ENCODE assay signal across 11 mouse cellular contexts in the genomic region with DNA sequence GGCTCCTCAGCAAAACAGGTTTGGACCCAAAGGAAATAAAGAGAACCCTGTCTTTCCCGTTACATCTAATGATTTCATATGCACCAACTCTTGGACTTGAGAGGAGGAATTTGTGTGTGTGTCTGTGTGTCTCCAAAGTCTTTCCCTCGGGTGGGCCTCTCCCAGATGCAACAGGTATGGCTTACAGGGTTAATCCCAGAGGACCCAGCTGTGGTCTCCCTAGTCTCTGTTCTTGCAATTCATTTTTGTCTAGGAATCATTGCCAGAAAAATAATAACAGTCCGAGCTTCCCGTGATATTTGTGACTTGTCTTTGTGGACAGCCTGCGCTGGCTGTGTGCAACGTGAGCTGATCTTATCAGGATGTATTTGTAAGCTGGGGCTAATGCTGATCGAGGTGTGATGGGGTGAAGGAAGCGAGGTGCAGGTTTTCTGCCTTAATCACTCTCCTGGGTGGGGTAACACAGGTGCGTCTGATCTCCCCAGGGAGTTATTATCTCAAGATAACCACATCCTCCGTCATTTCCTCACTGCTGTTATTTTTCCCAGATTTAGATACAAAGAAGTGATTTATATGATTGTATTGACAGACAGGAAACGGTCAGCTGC.
DNase-seq lines count a peak whose midpoint lies in the region; ATAC-seq and TF ChIP-seq lines count a peak whose summit lies in the region.
"Had no signal": no experiment of that assay in that cellular context is flagged by ENCODE, and none has a peak within 500 bp of the region (broad histone marks: within the 10 kb centered on the region; RNA-seq: fewer than 3 reads in every experiment).

No protein-coding gene starts in this region.

- H3K4me1 ChIP-seq in hindbrain, embryonic 13.5 days (replicated peaks), result peaks cover 10% of the 10 kb centered on the region
- H3K4me1 ChIP-seq in hindbrain, embryonic 10.5 days (replicated peaks), result peaks cover 12% of the 10 kb centered on the region
- H3K4me1 ChIP-seq in hindbrain, embryonic 16.5 days (ENCODE audit: control insufficient read depth, insufficient read depth, low read depth, low read length), result peaks cover 3% of the 10 kb centered on the region
- peaks cover 7% of the 10 kb centered on the region; the same call in 1 of the 2 replicates for H3K4me1 ChIP-seq in midbrain, embryonic 16.5 days (ENCODE audit: control insufficient read depth, insufficient read depth, low read length)
- H3K4me1 ChIP-seq: liver, embryonic 15.5 days had no signal

- H3K9me3 ChIP-seq in hindbrain, embryonic 13.5 days, result peaks cover 5% of the 10 kb centered on the region; the same call in 1 of the 2 replicates
- H3K9me3 ChIP-seq in hindbrain, embryonic 10.5 days, result no peaks in the 10 kb centered on the region
- no peaks in the 10 kb centered on the region; the same call in 1 of the 2 replicates for H3K9me3 ChIP-seq in hindbrain, embryonic 16.5 days (ENCODE audit: control insufficient read depth, low read length)
- no peaks in the 10 kb centered on the region for H3K9me3 ChIP-seq in midbrain, embryonic 16.5 days (replicated peaks; ENCODE audit: control insufficient read depth, low read length, poor library complexity, severe bottlenecking)
- H3K9me3 ChIP-seq: liver, embryonic 15.5 days had no signal

- no peak for TF ChIP-seq POLR2A in brain, embryonic 14.5 days (IDR thresholded peaks at IDR 0.05; ENCODE audit: borderline replicate concordance, extremely low read depth, insufficient read depth, insufficient read length, poor library complexity, severe bottlenecking)

- DNase-seq in hindbrain, embryonic 10.5 days (ENCODE audit: low spot score), result no peak
- peak; percentile 14 for DNase-seq in brain, embryonic 14.5 days (ENCODE audit: low read depth)
- DNase-seq in frontal cortex, postnatal 25 days (ENCODE audit: low spot score in 2 of 2), result no peak
- DNase-seq in adrenal gland, adult 2 months, result no peak
- DNase-seq: adrenal gland, postnatal 10 days; cerebellum, adult 2 months had no signal

- H3K36me3 ChIP-seq in hindbrain, embryonic 13.5 days, result no peaks in the 10 kb centered on the region
- no peaks in the 10 kb centered on the region for H3K36me3 ChIP-seq in hindbrain, embryonic 10.5 days
- no peaks in the 10 kb centered on the region for H3K36me3 ChIP-seq in hindbrain, embryonic 16.5 days (ENCODE audit: control insufficient read depth, insufficient read depth, low read length)
- no peaks in the 10 kb centered on the region for H3K36me3 ChIP-seq in midbrain, embryonic 16.5 days (ENCODE audit: control insufficient read depth, insufficient read depth, low read length)
- H3K36me3 ChIP-seq: G1E; liver, embryonic 15.5 days had no signal

- WGBS in hindbrain, embryonic 13.5 days, result 57% methylated on average over 11 of the region's 11 CpGs
- WGBS in hindbrain, embryonic 10.5 days, result 59% methylated on average over 11 of the region's 11 CpGs
- 53% methylated on average over 11 of the region's 11 CpGs for WGBS in hindbrain, embryonic 16.5 days
- WGBS in midbrain, embryonic 16.5 days, result 50% methylated on average over 11 of the region's 11 CpGs

- ATAC-seq in hindbrain, embryonic 13.5 days (ENCODE audit: low FRiP score), result no peak
- no peak for ATAC-seq in hindbrain, embryonic 16.5 days
- ATAC-seq in midbrain, embryonic 16.5 days, result no peak

- H3K4me3 ChIP-seq in hindbrain, embryonic 13.5 days, result no peak overlapping the region
- H3K4me3 ChIP-seq in hindbrain, embryonic 10.5 days, result no peak overlapping the region
- no peak overlapping the region for H3K4me3 ChIP-seq in hindbrain, embryonic 16.5 days (ENCODE audit: low read length)
- H3K4me3 ChIP-seq in midbrain, embryonic 16.5 days (ENCODE audit: low read depth, low read length), result no peak overlapping the region
- H3K4me3 ChIP-seq: liver, embryonic 15.5 days had no signal

- H3K9ac ChIP-seq in hindbrain, embryonic 13.5 days, result no peak overlapping the region
- H3K9ac ChIP-seq in hindbrain, embryonic 16.5 days (ENCODE audit: low read depth, low read length), result no peak overlapping the region
- H3K9ac ChIP-seq in midbrain, embryonic 16.5 days (ENCODE audit: low read depth, low read length), result no peak overlapping the region; the same call in 1 of the 2 replicates
- H3K9ac ChIP-seq: liver, embryonic 15.5 days had no signal

- H3K27ac ChIP-seq in hindbrain, embryonic 13.5 days, result no peak overlapping the region
- H3K27ac ChIP-seq in hindbrain, embryonic 10.5 days, result no peak overlapping the region
- no peak overlapping the region for H3K27ac ChIP-seq in hindbrain, embryonic 16.5 days (ENCODE audit: low read depth, low read length)
- no peak overlapping the region for H3K27ac ChIP-seq in midbrain, embryonic 16.5 days (ENCODE audit: low read length)
- H3K27ac ChIP-seq: liver, embryonic 15.5 days had no signal

- no peak for TF ChIP-seq CTCF in brain, embryonic 14.5 days (IDR thresholded peaks at IDR 0.05; ENCODE audit: borderline replicate concordance, extremely low read depth, insufficient read depth, insufficient read length)

- no peaks in the 10 kb centered on the region for H3K27me3 ChIP-seq in hindbrain, embryonic 13.5 days
- H3K27me3 ChIP-seq in hindbrain, embryonic 10.5 days (ENCODE audit: insufficient read depth, poor library complexity, severe bottlenecking), result no peaks in the 10 kb centered on the region
- H3K27me3 ChIP-seq in hindbrain, embryonic 16.5 days (replicated peaks; ENCODE audit: control insufficient read depth, insufficient read depth, low read length), result no peaks in the 10 kb centered on the region
- no peaks in the 10 kb centered on the region for H3K27me3 ChIP-seq in midbrain, embryonic 16.5 days (ENCODE audit: control insufficient read depth, insufficient read depth, low read depth, low read length)
- H3K27me3 ChIP-seq: liver, embryonic 15.5 days had no signal

- H3K4me2 ChIP-seq in hindbrain, embryonic 13.5 days, result peak overlapping the region; percentile 22; the same call in 1 of the 2 replicates
- H3K4me2 ChIP-seq in hindbrain, embryonic 16.5 days (ENCODE audit: low read length), result peak overlapping the region; percentile 27
- peak overlapping the region; percentile 28; the same call in 1 of the 2 replicates for H3K4me2 ChIP-seq in midbrain, embryonic 16.5 days (ENCODE audit: low read length)
- H3K4me2 ChIP-seq: liver, embryonic 15.5 days had no signal
